Mouse (Mus musculus) G1E (cell line): ENCODE results near the gene Igsf11.

ENCODE experiments used
- CTCF ChIP-seq: IDR thresholded peaks from 2 replicates; pipeline ENCODE4 v1.5.1; 2012; ENCODE audit warnings: low read depth, low read length, inconsistent platforms, mixed read lengths
- GATA1 ChIP-seq: IDR thresholded peaks from 2 replicates; pipeline ENCODE4 v1.6.1; 2012; ENCODE audit warnings: borderline replicate concordance, low read length, inconsistent platforms, mixed read lengths
- GATA2 ChIP-seq: IDR thresholded peaks from 2 replicates; pipeline ENCODE4 v1.6.1; 2012; ENCODE audit warnings: low read depth, low read length, inconsistent platforms, borderline replicate concordance
- POLR2AphosphoS5 ChIP-seq: IDR thresholded peaks from 2 replicates; pipeline ENCODE4 v1.6.1; 2012; ENCODE audit warnings: low read depth, low read length, inconsistent platforms; ENCODE audit not compliant: insufficient replicate concordance
- TAL1 ChIP-seq: conservative IDR thresholded peaks from 2 replicates; pipeline ENCODE4 v1.6.1; 2012; ENCODE audit warnings: low read depth, low read length, inconsistent platforms, mixed read lengths

GRCm38 (mm10) chr16:38916053-38916786 lies 23.7 kb downstream of the Igsf11 start:
- TF ChIP-seq CTCF (no peak), GATA1 (no peak), TAL1 (no peak), POLR2AphosphoS5 (no peak), GATA2 (no peak)
